9 mouse cellular contexts compared by ENCODE assay signal in genomic region chr11:47890315-47890714, GRCm38 (mm10).
DNase-seq lines count a peak whose midpoint lies in the region; ATAC-seq lines count a peak whose summit lies in the region.
"Had no signal": no experiment of that assay in that cellular context is flagged by ENCODE, and none has a peak within 500 bp of the region (broad histone marks: within the 10 kb centered on the region; RNA-seq: fewer than 3 reads in every experiment).

No protein-coding gene starts in this region.

- no peak overlapping the region for H3K4me3 ChIP-seq in midbrain, embryonic 10.5 days
- H3K4me3 ChIP-seq in midbrain, embryonic 15.5 days = no peak overlapping the region
- no peak overlapping the region for H3K4me3 ChIP-seq in embryonic facial prominence, embryonic 10.5 days
- H3K4me3 ChIP-seq: stomach, embryonic 15.5 days had no signal

- 56% methylated on average over 2 of the region's 2 CpGs for WGBS in midbrain, embryonic 10.5 days
- WGBS in midbrain, embryonic 15.5 days = 61% methylated on average over 2 of the region's 2 CpGs
- whole genome bisulfite sequencing in embryonic facial prominence, embryonic 10.5 days = 43% methylated on average over 2 of the region's 2 CpGs

- H3K9ac ChIP-seq in midbrain, embryonic 15.5 days = no peak overlapping the region
- H3K9ac ChIP-seq: stomach, embryonic 15.5 days had no signal

- H3K4me1 ChIP-seq in midbrain, embryonic 10.5 days = no peaks in the 10 kb centered on the region
- H3K4me1 ChIP-seq in midbrain, embryonic 15.5 days = no peaks in the 10 kb centered on the region
- no peaks in the 10 kb centered on the region for H3K4me1 ChIP-seq in embryonic facial prominence, embryonic 10.5 days
- H3K4me1 ChIP-seq: stomach, embryonic 15.5 days had no signal

- no peak for ATAC-seq in midbrain, embryonic 15.5 days (replicated peaks)

- no peaks in the 10 kb centered on the region for H3K36me3 ChIP-seq in midbrain, embryonic 10.5 days
- no peaks in the 10 kb centered on the region for H3K36me3 ChIP-seq in midbrain, embryonic 15.5 days (replicated peaks)
- H3K36me3 ChIP-seq in embryonic facial prominence, embryonic 10.5 days (replicated peaks) = no peaks in the 10 kb centered on the region
- H3K36me3 ChIP-seq: stomach, embryonic 15.5 days had no signal

- H3K27ac ChIP-seq in midbrain, embryonic 10.5 days (replicated peaks) = no peak overlapping the region
- no peak overlapping the region for H3K27ac ChIP-seq in midbrain, embryonic 15.5 days
- H3K27ac ChIP-seq in embryonic facial prominence, embryonic 10.5 days (replicated peaks) = no peak overlapping the region
- H3K27ac ChIP-seq: stomach, embryonic 15.5 days had no signal

- peak; percentile 22 for DNase-seq in gastrocnemius, postnatal 10 days
- DNase-seq in gastrocnemius, postnatal 36 days = no peak
- DNase-seq in midbrain, embryonic 10.5 days (ENCODE audit: low spot score) = peak; percentile 14
- peak; percentile 30 for DNase-seq in embryonic facial prominence, embryonic 10.5 days (ENCODE audit: low spot score)
- peak; percentile 3 for DNase-seq in lung, postnatal 36 days
- DNase-seq in urinary bladder, postnatal 25 days (ENCODE audit: low spot score) = no peak
- DNase-seq in urinary bladder, postnatal 14 days (ENCODE audit: low spot score) = no peak

- H3K9me3 ChIP-seq in midbrain, embryonic 10.5 days (replicated peaks) = no peaks in the 10 kb centered on the region
- H3K9me3 ChIP-seq in midbrain, embryonic 15.5 days = no peaks in the 10 kb centered on the region
- H3K9me3 ChIP-seq in embryonic facial prominence, embryonic 10.5 days = no peaks in the 10 kb centered on the region
- H3K9me3 ChIP-seq: stomach, embryonic 15.5 days had no signal

- no peak overlapping the region for H3K4me2 ChIP-seq in midbrain, embryonic 15.5 days
- H3K4me2 ChIP-seq: stomach, embryonic 15.5 days had no signal

- H3K27me3 ChIP-seq in midbrain, embryonic 10.5 days (ENCODE audit: low read depth, poor library complexity, severe bottlenecking) = no peaks in the 10 kb centered on the region
- no peaks in the 10 kb centered on the region for H3K27me3 ChIP-seq in midbrain, embryonic 15.5 days (replicated peaks)
- H3K27me3 ChIP-seq in embryonic facial prominence, embryonic 10.5 days (replicated peaks; ENCODE audit: low read depth, poor library complexity, severe bottlenecking) = no peaks in the 10 kb centered on the region
- H3K27me3 ChIP-seq: stomach, embryonic 15.5 days had no signal

- intact Hi-C loops in gastrocnemius, postnatal 36 days (cut with DNase I) = no loop called here

Comparison
In these comparisons a context has a peak if more than half of its experiments do, and no peak if none do; other contexts are left out.
1. DNase-seq: peak in gastrocnemius, postnatal 10 days (single experiment), midbrain, embryonic 10.5 days (single experiment), embryonic facial prominence, embryonic 10.5 days (single experiment) and lung, postnatal 36 days (single experiment); none in gastrocnemius, postnatal 36 days (0 of 2), urinary bladder, postnatal 25 days (single experiment) and urinary bladder, postnatal 14 days (single experiment).